Mouse (Mus musculus) forebrain, postnatal 0 days (tissue): ENCODE data around the gene Hoxa2. TPM values are rescaled to one million over a fixed set of nuclear protein-coding genes. Genes with fewer than 3 reads are reported as not detected.

Source experiments
- ATAC-seq: fragments of 200-750 bp; cut with Nextera tagmentation; 2 replicates; pipeline ENCODE4 v1.8.0; 2017; ENCODE audit warnings: mild to moderate bottlenecking, moderate library complexity
- DNase-seq: peaks from one replicate; pipeline ENCODE4 v3.0.0-alpha.2; 2015
- H3K27ac ChIP-seq: fragments of 300-500 bp; sonication (generic); 2 replicates; pipeline ENCODE4 v1.5.1; 2014; ENCODE audit warnings: low read depth, mild to moderate bottlenecking, antibody characterized with exemption, low read length, moderate library complexity, mixed read lengths
- H3K27me3 ChIP-seq: fragments of 300-500 bp; sonication (generic); 2 replicates; pipeline ENCODE4 v1.6.1; 2014; ENCODE audit warnings: mild to moderate bottlenecking, low read length, mixed read lengths; ENCODE audit not compliant: insufficient read depth
- H3K36me3 ChIP-seq: fragments of 300-500 bp; sonication (generic); 2 replicates; pipeline ENCODE4 v1.6.1; 2014; ENCODE audit warnings: mild to moderate bottlenecking, moderate library complexity; ENCODE audit not compliant: insufficient read depth
- H3K4me1 ChIP-seq: fragments of 300-500 bp; sonication (generic); 2 replicates; pipeline ENCODE4 v1.6.1; 2014; ENCODE audit warnings: antibody characterized with exemption; ENCODE audit not compliant: insufficient read depth
- H3K4me2 ChIP-seq: fragments of 300-500 bp; sonication (generic); 2 replicates; pipeline ENCODE4 v1.6.1; 2014; ENCODE audit warnings: low read depth, mild to moderate bottlenecking, moderate library complexity
- H3K4me3 ChIP-seq: fragments of 300-500 bp; sonication (generic); 2 replicates; pipeline ENCODE4 v1.5.1; 2014; ENCODE audit warnings: low read depth, low read length, mixed read lengths
- H3K9ac ChIP-seq: fragments of 300-500 bp; sonication (generic); 2 replicates; pipeline ENCODE4 v1.6.1; 2014; ENCODE audit warnings: mild to moderate bottlenecking
- H3K9me3 ChIP-seq: fragments of 300-500 bp; sonication (generic); 2 replicates; pipeline ENCODE4 v1.6.1; 2016; ENCODE audit warnings: low read length
- CTCF ChIP-seq: sonication (generic); IDR thresholded peaks from 2 replicates; pipeline ENCODE4 v1.5.1; 2016; ENCODE audit warnings: antibody characterized with exemption, control low read depth, low read depth
- WGBS: fragments of 180-500 bp; shearing (Covaris S2); extraction: QIAGEN DNeasy Blood & Tissue Kit; methylation state at CpG from one replicate; pipeline ENCODE4 v1.1.7; 2014; 5-methylcytosine and 5-hydroxymethylcytosine counted together
- polyA plus RNA-seq: library from polyadenylated mRNA; unstranded; fragments of >200 nt; fragmentation: Nextera tagmentation; extraction: Ambion mirVana; gene quantifications from 2 replicates; pipeline ENCODE4 v1.2.1, GENCODE M21; 2015
- total RNA-seq: library from RNA; depleted of rRNA; stranded (reverse); fragments of >200 nt; gene quantifications from 2 replicates; pipeline ENCODE4 v1.2.3, GENCODE M21; 2014

Gene Hoxa2
- total and polyA plus RNA-seq, 2 experiments from 2014 or later = not detected

GRCm38 (mm10) chr6:52157466-52158275 lies 7.0 kb downstream of the Hoxa2 start:
- Histone ChIP-seq H3K36me3 (no peaks in the 10 kb centered on the region), H3K9me3 (no peaks in the 10 kb centered on the region), H3K4me1 (no peaks in the 10 kb centered on the region; the same call in 1 of the 2 replicates), H3K27me3 (peaks cover 93% of the 10 kb centered on the region), H3K9ac (no peak overlapping the region), H3K4me3 (peak overlapping the region; percentile 42), H3K4me2 (peak overlapping the region; percentile 80), H3K27ac (no peak overlapping the region)
- ATAC-seq (no peak), DNase-seq (no peak)
- 3% methylated on average over 32 of the region's 32 CpGs for WGBS
- TF ChIP-seq CTCF = no peak

GRCm38 (mm10) chr6:52156551-52157200 lies 8.0 kb downstream of the Hoxa2 start:
- no peak overlapping the region for H3K4me2 ChIP-seq
- no peak overlapping the region for H3K9ac ChIP-seq
- ATAC-seq = no peak
- H3K4me1 ChIP-seq = no peaks in the 10 kb centered on the region; the same call in 1 of the 2 replicates
- 1% methylated on average over 20 of the region's 20 CpGs for WGBS
- TF ChIP-seq CTCF = no peak
- H3K9me3 ChIP-seq = no peaks in the 10 kb centered on the region
- no peak for DNase-seq
- no peaks in the 10 kb centered on the region for H3K36me3 ChIP-seq
- no peak overlapping the region for H3K4me3 ChIP-seq
- peaks cover 93% of the 10 kb centered on the region for H3K27me3 ChIP-seq
- no peak overlapping the region for H3K27ac ChIP-seq

GRCm38 (mm10) chr6:52155471-52155870 lies 9.2 kb downstream of the Hoxa2 start:
- TF ChIP-seq CTCF = no peak
- DNase-seq = no peak
- Histone ChIP-seq H3K9me3 (no peaks in the 10 kb centered on the region), H3K4me3 (no peak overlapping the region), H3K9ac (no peak overlapping the region), H3K4me1 (no peaks in the 10 kb centered on the region; the same call in 1 of the 2 replicates), H3K36me3 (no peaks in the 10 kb centered on the region), H3K27me3 (peaks cover 93% of the 10 kb centered on the region), H3K27ac (no peak overlapping the region), H3K4me2 (no peak overlapping the region)
- ATAC-seq = no peak
- WGBS = 45% methylated on average over 3 of the region's 3 CpGs

- Histone ChIP-seq H3K27ac (no peak overlapping the region), H3K4me1 (no peaks in the 10 kb centered on the region; the same call in 1 of the 2 replicates), H3K4me2 (no peak overlapping the region), H3K9me3 (no peaks in the 10 kb centered on the region), H3K36me3 (no peaks in the 10 kb centered on the region), H3K27me3 (peaks cover 91% of the 10 kb centered on the region), H3K4me3 (no peak overlapping the region), H3K9ac (no peak overlapping the region)
- ATAC-seq (no peak), DNase-seq (no peak)
- 6% methylated on average over 5 of the region's 5 CpGs for WGBS
- TF ChIP-seq CTCF = no peak
Observed at GRCm38 (mm10) chr6:52154044-52154443, 10.6 kb downstream of the Hoxa2 start.

- Histone ChIP-seq H3K4me3 (no peak overlapping the region), H3K4me1 (no peaks in the 10 kb centered on the region), H3K27me3 (peaks cover 87% of the 10 kb centered on the region), H3K36me3 (no peaks in the 10 kb centered on the region), H3K9ac (no peak overlapping the region), H3K27ac (no peak overlapping the region), H3K9me3 (no peaks in the 10 kb centered on the region), H3K4me2 (no peak overlapping the region)
- no peak for TF ChIP-seq CTCF
- no peak for ATAC-seq
- under 1% methylated on average over 6 of the region's 6 CpGs for WGBS
- DNase-seq = no peak
Observed at GRCm38 (mm10) chr6:52153270-52153669, 11.4 kb downstream of the Hoxa2 start.

- no peaks in the 10 kb centered on the region for H3K36me3 ChIP-seq
- DNase-seq (no peak), ATAC-seq (no peak)
- no peak overlapping the region for H3K4me2 ChIP-seq
- no peak overlapping the region for H3K27ac ChIP-seq
- no peak overlapping the region for H3K9ac ChIP-seq
- no peak overlapping the region for H3K4me3 ChIP-seq
- no peaks in the 10 kb centered on the region for H3K9me3 ChIP-seq
- H3K27me3 ChIP-seq = peaks cover 87% of the 10 kb centered on the region
- H3K4me1 ChIP-seq = no peaks in the 10 kb centered on the region
- 3% methylated on average over 16 of the region's 16 CpGs for WGBS
- TF ChIP-seq CTCF = no peak
Observed at GRCm38 (mm10) chr6:52152226-52153193, 12.1 kb downstream of the Hoxa2 start.
